Mouse (Mus musculus) erythroblast, embryonic 14.5 days (primary cell): ENCODE results near the gene Sned1.

Experiments
- GATA1 ChIP-seq: IDR thresholded peaks from 2 replicates; pipeline ENCODE4 v1.6.1; 2012; ENCODE audit warnings: low read length, inconsistent platforms, mixed read lengths
- TAL1 ChIP-seq: IDR thresholded peaks from 3 replicates; pipeline ENCODE4 v1.6.1; 2012; ENCODE audit warnings: low read length, inconsistent platforms, mixed read lengths

GRCm38 (mm10) chr1:93227303-93227975, 8.2 kb upstream of the Sned1 start:
- TF ChIP-seq TAL1 (no peak), GATA1 (no peak)
